Mouse (Mus musculus) megakaryocyte-erythroid progenitor cell, adult 5-6 weeks (primary cell): ENCODE measurements around the gene Msx3. TPM values are rescaled to one million over a fixed set of nuclear protein-coding genes. Genes with fewer than 3 reads are reported as not detected.

ENCODE experiments used
- ATAC-seq: replicated peaks from 2 replicates; pipeline ENCODE4 v1.8.0; 2016; ENCODE audit warnings: mild to moderate bottlenecking, inconsistent platforms; ENCODE audit not compliant: severe bottlenecking, poor library complexity, low FRiP score, low TSS enrichment
- total RNA-seq, 2 experiments: library from RNA; stranded (forward) in 1 of 2; stranded (reverse) in 1 of 2; fragments of 200-1000, 215-1000 nt in 1 of 2; fragments of >200 nt in 1 of 2; fragmentation: Nextera tagmentation in 1 of 2; gene quantifications; 2 replicates each; pipeline ENCODE4 v1.2.3; 2014 to 2017

The Msx3 gene
- total RNA-seq, 2 experiments from 2014 or later: not detected

GRCm38 (mm10) chr7:140001086-140001740 is 47.7 kb downstream of the Msx3 start:
- ATAC-seq: no peak

DNA sequence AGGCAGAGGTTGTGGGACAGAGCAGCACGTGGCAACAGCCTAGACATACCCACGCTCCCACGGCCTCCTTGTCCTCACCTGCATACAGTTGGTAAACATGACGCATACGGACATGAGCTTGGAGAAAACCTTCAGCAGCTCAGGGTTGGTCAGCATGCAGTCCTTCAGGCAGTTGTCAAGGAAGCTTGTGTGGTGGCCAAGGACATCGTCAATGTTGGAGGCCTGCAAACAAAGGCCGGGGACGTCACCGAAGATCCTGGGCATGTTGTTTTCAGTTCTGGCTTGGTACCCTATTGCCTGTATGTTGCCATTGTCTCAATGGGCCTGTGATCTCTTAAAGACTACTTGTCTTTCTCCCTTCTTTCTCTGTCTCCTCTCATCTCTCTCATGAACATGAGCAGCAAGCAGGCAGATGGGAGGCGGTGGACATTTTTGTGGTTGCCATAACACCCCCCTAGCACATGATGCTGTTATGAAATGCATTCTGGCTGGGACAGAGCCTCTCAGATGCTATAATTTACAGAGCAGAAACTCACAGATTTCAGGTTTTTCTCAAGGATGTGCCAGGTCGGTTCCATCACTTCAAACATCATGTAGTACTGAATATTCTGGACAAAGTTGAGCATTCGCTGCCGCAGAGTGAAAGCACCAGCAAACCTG is 50.1 kb downstream of the Msx3 start:
- ATAC-seq: no peak

Other genes with a start within 250 kb of the Msx3 start
- gene Adgra1, start 214.9 kb downstream of the Msx3 start, total RNA-seq (2014; fragmentation: Nextera tagmentation): not detected in 2 replicates
- gene Adgra1, start 214.9 kb downstream of the Msx3 start, total RNA-seq (2017): not detected in 2 replicates
- gene Kndc1, start 154.4 kb downstream of the Msx3 start, total RNA-seq (2014; fragmentation: Nextera tagmentation): not detected in 2 replicates
- gene Kndc1, start 154.4 kb downstream of the Msx3 start, total RNA-seq (2017): not detected in 2 replicates
- not detected in 2 replicates for gene Utf1, start 105.3 kb downstream of the Msx3 start, total RNA-seq (2014; fragmentation: Nextera tagmentation)
- not detected in 2 replicates for gene Utf1, start 105.3 kb downstream of the Msx3 start, total RNA-seq (2017)
- not detected in 2 replicates for gene 6430531B16Rik, start 70.3 kb downstream of the Msx3 start, total RNA-seq (2014; fragmentation: Nextera tagmentation)
- 1.0 TPM in 1 of 2 replicates, not detected in the other for gene 6430531B16Rik, start 70.3 kb downstream of the Msx3 start, total RNA-seq (2017)
- 1.5 and 4.5 TPM in 2 replicates for gene Adam8, start 56.5 kb downstream of the Msx3 start, total RNA-seq (2014; fragmentation: Nextera tagmentation)
- gene Adam8, start 56.5 kb downstream of the Msx3 start, total RNA-seq (2017): 0.34 and 2.6 TPM in 2 replicates
- 21.3 and 34.7 TPM in 2 replicates for gene Zfp511, start 12.7 kb downstream of the Msx3 start, total RNA-seq (2014; fragmentation: Nextera tagmentation)
- 22.0 and 26.9 TPM in 2 replicates for gene Zfp511, start 12.7 kb downstream of the Msx3 start, total RNA-seq (2017)
- 29.3 and 37.6 TPM in 2 replicates for gene Tubgcp2, start 12.4 kb downstream of the Msx3 start, total RNA-seq (2014; fragmentation: Nextera tagmentation)
- gene Tubgcp2, start 12.4 kb downstream of the Msx3 start, total RNA-seq (2017): 38.2 and 41.2 TPM in 2 replicates
- gene Caly, start 33.5 kb upstream of the Msx3 start, total RNA-seq (2014; fragmentation: Nextera tagmentation): not detected in 2 replicates
- not detected in 2 replicates for gene Caly, start 33.5 kb upstream of the Msx3 start, total RNA-seq (2017)
- not detected in 2 replicates for gene Prap1, start 44.3 kb upstream of the Msx3 start, total RNA-seq (2014; fragmentation: Nextera tagmentation)
- gene Prap1, start 44.3 kb upstream of the Msx3 start, total RNA-seq (2017): not detected in 2 replicates
- gene Fuom, start 53.4 kb upstream of the Msx3 start, total RNA-seq (2014; fragmentation: Nextera tagmentation): 4.1 and 17.9 TPM in 2 replicates
- 12.0 TPM in 1 of 2 replicates, not detected in the other for gene Fuom, start 53.4 kb upstream of the Msx3 start, total RNA-seq (2017)
- 15.1 and 22.1 TPM in 2 replicates for gene Paox, start 66.7 kb upstream of the Msx3 start, total RNA-seq (2014; fragmentation: Nextera tagmentation)
- 4.1 and 6.9 TPM in 2 replicates for gene Paox, start 66.7 kb upstream of the Msx3 start, total RNA-seq (2017)
- 50.1 and 62.9 TPM in 2 replicates for gene Echs1, start 67.4 kb upstream of the Msx3 start, total RNA-seq (2014; fragmentation: Nextera tagmentation)
- 52.5 and 85.0 TPM in 2 replicates for gene Echs1, start 67.4 kb upstream of the Msx3 start, total RNA-seq (2017)
- 39.7 and 53.5 TPM in 2 replicates for gene Mtg1, start 88.5 kb upstream of the Msx3 start, total RNA-seq (2014; fragmentation: Nextera tagmentation)
- gene Mtg1, start 88.5 kb upstream of the Msx3 start, total RNA-seq (2017): 8.3 and 13.0 TPM in 2 replicates
- gene Sprn, start 105.8 kb upstream of the Msx3 start, total RNA-seq (2014; fragmentation: Nextera tagmentation): 0.83 TPM in 1 of 2 replicates, not detected in the other
- gene Sprn, start 105.8 kb upstream of the Msx3 start, total RNA-seq (2017): not detected in 2 replicates
- gene Olfr522, start 115.7 kb upstream of the Msx3 start, total RNA-seq (2014; fragmentation: Nextera tagmentation): not detected in 2 replicates
- not detected in 2 replicates for gene Olfr522, start 115.7 kb upstream of the Msx3 start, total RNA-seq (2017)
- not detected in 2 replicates for gene Olfr523, start 124.1 kb upstream of the Msx3 start, total RNA-seq (2014; fragmentation: Nextera tagmentation)
- gene Olfr523, start 124.1 kb upstream of the Msx3 start, total RNA-seq (2017): not detected in 2 replicates
- gene Olfr524, start 156.9 kb upstream of the Msx3 start, total RNA-seq (2014; fragmentation: Nextera tagmentation): not detected in 2 replicates
- gene Olfr524, start 156.9 kb upstream of the Msx3 start, total RNA-seq (2017): not detected in 2 replicates
- gene Cd163l1, start 169.2 kb upstream of the Msx3 start, total RNA-seq (2014; fragmentation: Nextera tagmentation): not detected in 2 replicates
- gene Cd163l1, start 169.2 kb upstream of the Msx3 start, total RNA-seq (2017): 0.19 TPM in 1 of 2 replicates, not detected in the other
- gene 5830411N06Rik, start 198.2 kb upstream of the Msx3 start, total RNA-seq (2014; fragmentation: Nextera tagmentation): not detected in 2 replicates
- not detected in 2 replicates for gene 5830411N06Rik, start 198.2 kb upstream of the Msx3 start, total RNA-seq (2017)